Mouse (Mus musculus) forelimb bud, embryonic 11.5 days (tissue): Measurements from ENCODE around the gene Trmt2a.

Experiments
- DNase-seq: peaks from one replicate; pipeline ENCODE4 v3.0.0-alpha.2; 2012; ENCODE audit warnings: low read depth, low spot score

Trmt2a gene

GRCm38 (mm10) chr16:18231451-18231850 lies 17.0 kb upstream of the Trmt2a start:
- DNase-seq, result no peak

- no peak for DNase-seq
Observed at GRCm38 (mm10) chr16:18233451-18233850, 15.0 kb upstream of the Trmt2a start.

- no peak for DNase-seq
Observed at GRCm38 (mm10) chr16:18233919-18234670, 14.4 kb upstream of the Trmt2a start.

GRCm38 (mm10) chr16:18234671-18235388 lies 13.6 kb upstream of the Trmt2a start, which contains the start of gene Zdhhc8:
Gene Zdhhc8 (minus strand): TSS chr16:18235136.
- DNase-seq, result no peak

GRCm38 (mm10) chr16:18235389-18236065 lies 13.0 kb upstream of the Trmt2a start:
- peak; percentile 67 for DNase-seq

- no peak for DNase-seq
Observed at GRCm38 (mm10) chr16:18236676-18237501, 11.6 kb upstream of the Trmt2a start.

- DNase-seq, result no peak
Observed at GRCm38 (mm10) chr16:18241581-18241980, 6.9 kb upstream of the Trmt2a start.

GRCm38 (mm10) chr16:18247521-18248399 lies 719 bp upstream of the Trmt2a start:
- DNase-seq, result no peak

GRCm38 (mm10) chr16:18249364-18249967 lies 987 bp downstream of the Trmt2a start:
- peak; percentile 35 for DNase-seq

GRCm38 (mm10) chr16:18250231-18250630 lies 1.8 kb downstream of the Trmt2a start:
- no peak for DNase-seq

GRCm38 (mm10) chr16:18250828-18251790 lies 2.6 kb downstream of the Trmt2a start:
- DNase-seq, result no peak

GRCm38 (mm10) chr16:18252736-18253135 lies 4.3 kb downstream of the Trmt2a start:
- DNase-seq, result no peak

- DNase-seq, result no peak
Observed at GRCm38 (mm10) chr16:18253866-18254265, 5.4 kb downstream of the Trmt2a start.

- no peak for DNase-seq
Observed at GRCm38 (mm10) chr16:18258221-18258620, 9.7 kb downstream of the Trmt2a start, which contains the start of gene Gm49776. Gene Gm49776 (minus strand): TSS chr16:18258321.

- no peak for DNase-seq
Observed at GRCm38 (mm10) chr16:18265024-18265423, 16.5 kb downstream of the Trmt2a start.

- no peak for DNase-seq
Observed at GRCm38 (mm10) chr16:18268182-18268581, 19.7 kb downstream of the Trmt2a start.

GRCm38 (mm10) chr16:18275166-18275565 lies 26.7 kb downstream of the Trmt2a start:
- no peak for DNase-seq

GRCm38 (mm10) chr16:18288166-18288565 lies 39.7 kb downstream of the Trmt2a start:
- peak; percentile 21 for DNase-seq

GRCm38 (mm10) chr16:18288581-18289061 lies 40.1 kb downstream of the Trmt2a start:
- DNase-seq, result no peak
